ENCODE assay signal across 15 mouse cellular contexts in the genomic region with DNA sequence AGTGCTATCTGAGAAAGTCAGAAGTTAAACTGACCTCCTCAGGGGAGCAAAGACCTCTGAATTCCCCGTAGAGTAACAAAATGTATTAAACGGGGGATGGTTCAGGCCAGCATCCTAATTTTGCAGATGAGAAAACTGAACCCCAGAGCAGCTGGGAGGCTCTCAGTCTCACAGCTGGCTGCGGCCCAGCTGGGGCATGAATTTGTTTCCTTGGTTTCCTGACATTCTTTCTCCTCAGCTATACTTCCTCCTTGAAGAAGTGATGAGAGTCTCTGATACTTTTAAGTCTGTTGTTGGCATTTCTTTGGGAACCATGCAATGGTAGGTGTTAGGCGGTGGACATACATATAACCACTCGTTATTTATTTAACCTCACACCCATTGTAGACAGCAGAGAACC.
A peak's percentile ranks its signal among the peaks of the same experiment; 100 is the strongest.
DNase-seq lines count a peak whose midpoint lies in the region; ATAC-seq lines count a peak whose summit lies in the region.
"Had no signal": no experiment of that assay in that cellular context is flagged by ENCODE, and none has a peak within 500 bp of the region (broad histone marks: within the 10 kb centered on the region; RNA-seq: fewer than 3 reads in every experiment).

No protein-coding gene starts in this region.

- H3K4me3 ChIP-seq in hindbrain, embryonic 13.5 days: no peak overlapping the region
- no peak overlapping the region for H3K4me3 ChIP-seq in hindbrain, embryonic 16.5 days (ENCODE audit: low read length)
- no peak overlapping the region for H3K4me3 ChIP-seq in midbrain, embryonic 13.5 days (replicated peaks)
- no peak overlapping the region for H3K4me3 ChIP-seq in midbrain, embryonic 11.5 days (ENCODE audit: low read depth, low read length)
- H3K4me3 ChIP-seq in midbrain, embryonic 16.5 days (ENCODE audit: low read depth, low read length): no peak overlapping the region
- H3K4me3 ChIP-seq: heart, embryonic 12.5 days; hindbrain, embryonic 15.5 days had no signal

- H3K4me1 ChIP-seq in hindbrain, embryonic 13.5 days (replicated peaks): peaks cover 21% of the 10 kb centered on the region
- H3K4me1 ChIP-seq in hindbrain, embryonic 16.5 days (ENCODE audit: control insufficient read depth, insufficient read depth, low read depth, low read length): peaks cover 11% of the 10 kb centered on the region
- H3K4me1 ChIP-seq in midbrain, embryonic 13.5 days (replicated peaks): peaks cover 25% of the 10 kb centered on the region
- peaks cover 10% of the 10 kb centered on the region for H3K4me1 ChIP-seq in midbrain, embryonic 11.5 days (ENCODE audit: control insufficient read depth, insufficient read depth, low read length)
- H3K4me1 ChIP-seq in midbrain, embryonic 16.5 days (ENCODE audit: control insufficient read depth, insufficient read depth, low read length): peaks cover 22% of the 10 kb centered on the region

- no peak for ATAC-seq in hindbrain, embryonic 13.5 days (ENCODE audit: low FRiP score)
- ATAC-seq in hindbrain, embryonic 16.5 days: no peak
- no peak for ATAC-seq in midbrain, embryonic 13.5 days
- no peak for ATAC-seq in midbrain, embryonic 11.5 days (ENCODE audit: low FRiP score)
- ATAC-seq in midbrain, embryonic 16.5 days: no peak
- ATAC-seq: CD4-positive, CD25-positive, alpha-beta regulatory T cell, adult 4 months had no signal

- H3K4me2 ChIP-seq in hindbrain, embryonic 13.5 days: no peak overlapping the region
- no peak overlapping the region for H3K4me2 ChIP-seq in hindbrain, embryonic 16.5 days (ENCODE audit: low read length)
- no peak overlapping the region for H3K4me2 ChIP-seq in midbrain, embryonic 13.5 days (replicated peaks)
- no peak overlapping the region for H3K4me2 ChIP-seq in midbrain, embryonic 11.5 days
- H3K4me2 ChIP-seq in midbrain, embryonic 16.5 days (ENCODE audit: low read length): no peak overlapping the region
- H3K4me2 ChIP-seq: heart, embryonic 12.5 days; hindbrain, embryonic 15.5 days had no signal

- H3K9ac ChIP-seq in hindbrain, embryonic 13.5 days: no peak overlapping the region
- no peak overlapping the region for H3K9ac ChIP-seq in hindbrain, embryonic 16.5 days (ENCODE audit: low read depth, low read length)
- H3K9ac ChIP-seq in midbrain, embryonic 13.5 days (replicated peaks): no peak overlapping the region
- no peak overlapping the region for H3K9ac ChIP-seq in midbrain, embryonic 11.5 days (ENCODE audit: low read length)
- no peak overlapping the region for H3K9ac ChIP-seq in midbrain, embryonic 16.5 days (ENCODE audit: low read depth, low read length)
- H3K9ac ChIP-seq: heart, embryonic 12.5 days; hindbrain, embryonic 15.5 days had no signal

- H3K9me3 ChIP-seq in hindbrain, embryonic 13.5 days: peaks cover 4% of the 10 kb centered on the region; the same call in 1 of the 2 replicates
- no peaks in the 10 kb centered on the region for H3K9me3 ChIP-seq in hindbrain, embryonic 16.5 days (ENCODE audit: control insufficient read depth, low read length)
- 0 out of 2 replicates have a peak, but pooled peaks cover 7% of the 10 kb centered on the region for H3K9me3 ChIP-seq in midbrain, embryonic 13.5 days
- H3K9me3 ChIP-seq in midbrain, embryonic 11.5 days (ENCODE audit: control insufficient read depth, low read length): no peaks in the 10 kb centered on the region
- H3K9me3 ChIP-seq in midbrain, embryonic 16.5 days (replicated peaks; ENCODE audit: control insufficient read depth, low read length, poor library complexity, severe bottlenecking): 0 out of 2 replicates have a peak, but pooled peaks cover 2% of the 10 kb centered on the region
- H3K9me3 ChIP-seq: hindbrain, embryonic 15.5 days had no signal

- H3K27me3 ChIP-seq in hindbrain, embryonic 13.5 days: no peaks in the 10 kb centered on the region
- no peaks in the 10 kb centered on the region for H3K27me3 ChIP-seq in hindbrain, embryonic 16.5 days (replicated peaks; ENCODE audit: control insufficient read depth, insufficient read depth, low read length)
- H3K27me3 ChIP-seq in midbrain, embryonic 13.5 days: no peaks in the 10 kb centered on the region
- H3K27me3 ChIP-seq in midbrain, embryonic 11.5 days (ENCODE audit: control insufficient read depth, insufficient read depth, low read length): no peaks in the 10 kb centered on the region
- H3K27me3 ChIP-seq in midbrain, embryonic 16.5 days (ENCODE audit: control insufficient read depth, insufficient read depth, low read depth, low read length): no peaks in the 10 kb centered on the region
- H3K27me3 ChIP-seq: heart, embryonic 12.5 days; hindbrain, embryonic 15.5 days had no signal

- peak overlapping the region; percentile 56; the same call in 1 of the 2 replicates for H3K27ac ChIP-seq in hindbrain, embryonic 13.5 days
- no peak overlapping the region for H3K27ac ChIP-seq in hindbrain, embryonic 16.5 days (ENCODE audit: low read depth, low read length)
- peak overlapping the region; percentile 67; the same call in 1 of the 2 replicates for H3K27ac ChIP-seq in midbrain, embryonic 13.5 days
- H3K27ac ChIP-seq in midbrain, embryonic 11.5 days (ENCODE audit: low read depth, low read length): no peak overlapping the region
- H3K27ac ChIP-seq in midbrain, embryonic 16.5 days (ENCODE audit: low read length): peak overlapping the region; percentile 26; the same call in 1 of the 2 replicates

- DNase-seq in midbrain, embryonic 11.5 days (ENCODE audit: low spot score, missing footprints): no peak
- DNase-seq in forelimb bud, embryonic 11.5 days (ENCODE audit: low read depth, low spot score): peak; percentile 11
- no peak for DNase-seq in frontal cortex, postnatal 14 days (ENCODE audit: low spot score in 2 of 2)
- DNase-seq in right cerebral cortex, postnatal 14 days: no peak
- DNase-seq: adrenal gland, adult 2 months; cerebellum, postnatal 25 days; left cerebral cortex, postnatal 4 days; thymus, postnatal 36 days had no signal

- no peaks in the 10 kb centered on the region for H3K36me3 ChIP-seq in hindbrain, embryonic 13.5 days
- H3K36me3 ChIP-seq in hindbrain, embryonic 16.5 days (ENCODE audit: control insufficient read depth, insufficient read depth, low read length): no peaks in the 10 kb centered on the region
- H3K36me3 ChIP-seq in midbrain, embryonic 13.5 days: no peaks in the 10 kb centered on the region
- H3K36me3 ChIP-seq in midbrain, embryonic 11.5 days (ENCODE audit: control insufficient read depth, insufficient read depth, low read length): no peaks in the 10 kb centered on the region
- no peaks in the 10 kb centered on the region for H3K36me3 ChIP-seq in midbrain, embryonic 16.5 days (ENCODE audit: control insufficient read depth, insufficient read depth, low read length)
- H3K36me3 ChIP-seq: heart, embryonic 12.5 days; hindbrain, embryonic 15.5 days had no signal

- 73% methylated on average over 5 of the region's 5 CpGs for WGBS in hindbrain, embryonic 13.5 days
- 69% methylated on average over 5 of the region's 5 CpGs for WGBS in hindbrain, embryonic 16.5 days
- WGBS in midbrain, embryonic 13.5 days: 79% methylated on average over 5 of the region's 5 CpGs
- 83% methylated on average over 5 of the region's 5 CpGs for WGBS in midbrain, embryonic 11.5 days
- WGBS in midbrain, embryonic 16.5 days: 81% methylated on average over 5 of the region's 5 CpGs

Comparison
In these comparisons a context has a peak if more than half of its experiments do, and no peak if none do; other contexts are left out.
1. H3K27ac ChIP-seq: peak in hindbrain, embryonic 13.5 days (single experiment), midbrain, embryonic 13.5 days (single experiment) and midbrain, embryonic 16.5 days (single experiment); none in hindbrain, embryonic 16.5 days (single experiment) and midbrain, embryonic 11.5 days (single experiment).